Mouse (Mus musculus) lung, embryonic 16.5 days (tissue): ENCODE results near the gene Sdad1. TPM values are rescaled to one million over a fixed set of nuclear protein-coding genes. Genes with fewer than 3 reads are reported as not detected.

Experiments
- ATAC-seq: fragments of 200-750 bp; cut with Nextera tagmentation; 2 replicates; pipeline ENCODE4 v1.8.0; 2017; ENCODE audit warnings: low read depth, mild to moderate bottlenecking, moderate library complexity
- H3K27ac ChIP-seq: fragments of 300-500 bp; sonication (generic); 2 replicates; pipeline ENCODE4 v1.5.1; 2014; ENCODE audit warnings: mild to moderate bottlenecking, control low read depth, low read length
- H3K27me3 ChIP-seq: fragments of 300-500 bp; sonication (generic); 2 replicates; pipeline ENCODE4 v1.6.1; 2014; ENCODE audit warnings: low read depth, low read length, mixed read lengths; ENCODE audit not compliant: control insufficient read depth, insufficient read depth
- H3K36me3 ChIP-seq: fragments of 300-500 bp; sonication (generic); 2 replicates; pipeline ENCODE4 v1.6.1; 2014; ENCODE audit warnings: low read length; ENCODE audit not compliant: control insufficient read depth, insufficient read depth
- H3K4me1 ChIP-seq: fragments of 300-500 bp; sonication (generic); replicated peaks from 2 replicates; pipeline ENCODE4 v1.6.1; 2014; ENCODE audit warnings: low read length, mixed read lengths; ENCODE audit not compliant: control insufficient read depth, insufficient read depth
- H3K4me2 ChIP-seq: fragments of 300-500 bp; sonication (generic); 2 replicates; pipeline ENCODE4 v1.6.1; 2014; ENCODE audit warnings: low read depth, low read length, control low read depth
- H3K4me3 ChIP-seq: fragments of 300-500 bp; sonication (generic); 2 replicates; pipeline ENCODE4 v1.5.1; 2014; ENCODE audit warnings: mild to moderate bottlenecking, low read length, control low read depth
- H3K9ac ChIP-seq: fragments of 300-500 bp; sonication (generic); 2 replicates; pipeline ENCODE4 v1.6.1; 2014; ENCODE audit warnings: low read length, control low read depth
- H3K9me3 ChIP-seq: fragments of 300-500 bp; sonication (generic); 2 replicates; pipeline ENCODE4 v1.6.1; 2016; ENCODE audit warnings: low read length; ENCODE audit not compliant: control insufficient read depth
- WGBS: fragments of 180-500 bp; shearing (Covaris S2); extraction: QIAGEN DNeasy Blood & Tissue Kit; methylation state at CpG from one replicate; pipeline ENCODE4 v1.1.7; 2014; 5-methylcytosine and 5-hydroxymethylcytosine counted together
- polyA plus RNA-seq: library from polyadenylated mRNA; unstranded; fragments of >200 nt; fragmentation: Nextera tagmentation; extraction: Ambion mirVana; gene quantifications from 2 replicates; pipeline ENCODE4 v1.2.1, GENCODE M21; 2015

Gene Sdad1
- polyA plus RNA-seq, 1 experiment from 2014 or later, result 30.8 TPM

DNA sequence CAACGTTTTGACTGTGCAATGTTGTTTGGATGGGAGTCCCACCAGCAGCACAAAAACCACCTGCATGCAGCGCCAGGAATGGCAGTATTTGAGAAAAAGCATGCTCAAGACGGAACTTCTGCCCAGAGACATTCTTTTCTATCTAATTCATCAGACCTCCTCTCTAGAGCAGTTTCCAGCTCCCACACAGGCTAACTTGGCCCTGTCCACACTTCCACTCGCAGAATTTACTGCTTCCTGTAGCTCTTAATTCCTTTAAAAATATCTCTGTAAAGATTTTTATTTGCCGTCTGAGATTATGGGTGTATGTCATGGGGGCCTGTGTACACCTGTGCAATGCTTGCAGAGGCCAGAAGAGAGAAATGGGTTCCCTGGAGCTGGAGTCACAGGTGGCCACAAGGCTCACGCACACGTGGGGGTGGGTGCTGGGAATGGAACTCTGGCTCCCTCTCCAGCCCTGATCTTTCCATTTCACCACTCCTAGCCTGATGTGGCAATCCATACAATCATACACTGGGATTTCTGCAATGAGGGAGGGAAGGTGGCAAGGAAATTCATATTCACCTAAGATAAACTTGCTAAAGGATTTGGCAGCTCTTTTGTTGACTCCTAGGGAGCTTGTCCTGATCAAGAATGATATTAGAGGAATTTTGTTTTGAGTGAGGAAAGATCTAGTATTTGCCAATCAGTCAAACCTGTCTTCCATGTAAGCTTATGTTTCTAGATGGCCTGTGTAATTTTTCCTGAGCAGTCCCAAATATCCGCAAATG lies 11.5 kb upstream of the Sdad1 start:
- H3K36me3 ChIP-seq, result no peaks in the 10 kb centered on the region
- no peak overlapping the region for H3K9ac ChIP-seq
- no peaks in the 10 kb centered on the region for H3K27me3 ChIP-seq
- no peak for ATAC-seq
- no peaks in the 10 kb centered on the region for H3K9me3 ChIP-seq
- no peak overlapping the region for H3K4me3 ChIP-seq
- H3K27ac ChIP-seq, result no peak overlapping the region
- H3K4me2 ChIP-seq, result no peak overlapping the region
- peaks cover 11% of the 10 kb centered on the region for H3K4me1 ChIP-seq
- WGBS, result 52% methylated on average over 8 of the region's 8 CpGs

DNA sequence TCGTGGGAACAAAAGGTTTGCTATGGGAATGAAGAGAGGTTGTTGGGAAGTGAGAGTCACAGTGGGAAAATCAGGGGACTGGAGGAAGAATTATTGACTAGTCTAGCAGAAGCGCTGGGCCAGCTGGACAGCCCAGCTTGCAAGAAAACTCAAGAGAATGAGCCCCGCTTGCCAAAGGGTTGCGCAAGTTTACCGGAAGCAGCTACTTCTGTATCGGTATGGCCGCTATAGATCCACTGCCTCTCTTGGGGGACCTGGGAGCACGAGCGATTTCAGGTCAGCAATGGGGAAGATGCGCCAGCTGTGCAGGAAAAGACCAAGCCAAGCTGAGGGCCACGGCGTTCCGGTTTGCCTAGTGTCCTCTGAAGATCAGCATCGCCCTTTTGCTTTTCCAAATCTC lies 8.3 kb upstream of the Sdad1 start:
- Histone ChIP-seq H3K27me3 (no peaks in the 10 kb centered on the region), H3K4me1 (peaks cover 4% of the 10 kb centered on the region; the same call in 1 of the 2 replicates), H3K36me3 (no peaks in the 10 kb centered on the region), H3K4me2 (no peak overlapping the region), H3K27ac (no peak overlapping the region), H3K9ac (no peak overlapping the region), H3K9me3 (no peaks in the 10 kb centered on the region), H3K4me3 (no peak overlapping the region)
- ATAC-seq, result no peak
- WGBS, result 84% methylated on average over 14 of the region's 14 CpGs

DNA sequence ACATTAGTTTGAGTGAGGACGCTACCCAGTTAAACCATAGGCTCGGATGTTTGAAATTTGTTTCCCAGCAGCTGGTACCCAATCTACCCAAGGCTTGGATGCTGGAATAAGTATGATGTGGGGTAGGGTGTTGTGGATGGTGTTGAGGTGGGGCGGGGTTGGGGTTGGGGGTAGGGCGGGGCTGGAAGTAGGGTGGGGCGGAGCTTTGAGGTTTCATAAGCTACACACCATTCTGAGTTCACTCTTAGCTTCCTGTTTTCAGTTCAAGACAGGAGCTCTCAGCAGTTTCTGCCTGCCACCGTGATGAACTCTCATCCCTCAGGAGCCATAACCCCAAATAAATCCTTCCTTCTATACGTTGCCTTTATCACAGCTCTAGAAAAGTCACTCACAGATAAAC lies 7.8 kb upstream of the Sdad1 start:
- Histone ChIP-seq H3K4me1 (0 out of 2 replicates have a peak, but pooled peaks cover 4% of the 10 kb centered on the region), H3K9me3 (no peaks in the 10 kb centered on the region), H3K4me3 (no peak overlapping the region), H3K9ac (no peak overlapping the region), H3K27ac (no peak overlapping the region), H3K36me3 (no peaks in the 10 kb centered on the region), H3K27me3 (no peaks in the 10 kb centered on the region), H3K4me2 (no peak overlapping the region)
- WGBS, result 68% methylated on average over 7 of the region's 7 CpGs
- no peak for ATAC-seq

DNA sequence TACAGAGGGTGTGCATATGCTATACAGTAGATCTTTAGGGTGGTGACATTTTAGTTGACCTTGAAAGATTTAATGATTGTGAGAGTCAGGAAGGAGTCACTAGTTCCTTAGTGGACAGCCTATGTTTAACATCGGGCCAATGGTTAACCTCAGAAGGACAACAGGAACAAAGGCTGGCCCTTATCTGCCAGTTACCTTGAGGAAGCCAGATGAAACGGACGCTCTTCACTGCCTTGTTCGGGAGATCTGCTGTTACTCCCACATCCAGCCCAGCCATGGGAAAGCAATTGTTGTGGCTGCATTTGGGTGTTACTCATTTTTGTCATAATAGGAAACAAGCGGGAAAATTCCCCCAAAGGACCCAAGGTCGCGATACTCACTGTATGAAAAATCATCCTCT lies 3.5 kb upstream of the Sdad1 start:
- WGBS, result 41% methylated on average over 7 of the region's 7 CpGs
- Histone ChIP-seq H3K27me3 (no peaks in the 10 kb centered on the region), H3K4me3 (no peak overlapping the region), H3K36me3 (no peaks in the 10 kb centered on the region), H3K9me3 (no peaks in the 10 kb centered on the region), H3K9ac (no peak overlapping the region), H3K4me1 (peaks cover 8% of the 10 kb centered on the region; the same call in 1 of the 2 replicates), H3K27ac (no peak overlapping the region), H3K4me2 (no peak overlapping the region)
- ATAC-seq, result no peak

DNA sequence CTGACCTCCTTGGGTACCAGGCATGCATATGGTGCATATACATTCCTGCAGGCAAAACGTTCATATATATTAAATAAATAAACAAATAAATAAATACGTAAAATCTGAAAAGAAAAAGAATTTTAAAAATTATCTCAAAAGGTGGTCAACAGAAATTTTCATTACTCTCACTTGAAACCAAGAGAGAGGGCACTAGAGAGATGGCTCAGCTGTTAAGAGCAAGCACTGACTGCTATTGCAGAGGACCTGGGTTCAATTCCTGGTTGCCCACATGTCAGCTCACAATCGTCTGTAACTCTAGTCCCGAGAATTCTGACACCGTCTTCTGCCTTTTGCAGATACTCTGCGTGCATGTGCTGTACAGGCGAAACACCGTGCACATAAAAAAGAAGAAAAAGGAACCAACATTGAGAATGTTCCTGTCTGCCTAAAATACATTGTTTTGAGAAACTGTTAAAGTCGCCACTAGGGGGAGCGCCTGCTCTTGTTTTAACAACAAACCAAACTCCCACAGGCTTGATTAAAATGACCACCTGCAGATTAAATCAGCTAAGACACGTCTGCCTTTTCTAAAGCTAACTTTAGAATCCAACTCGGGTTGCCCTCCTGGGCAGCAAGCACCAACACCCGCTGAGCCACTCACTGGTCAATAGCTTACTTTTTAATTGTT lies 1.9 kb upstream of the Sdad1 start:
- H3K27ac ChIP-seq, result no peak overlapping the region
- 11% methylated on average over 13 of the region's 13 CpGs for WGBS
- H3K36me3 ChIP-seq, result no peaks in the 10 kb centered on the region
- no peaks in the 10 kb centered on the region for H3K27me3 ChIP-seq
- no peak overlapping the region for H3K4me2 ChIP-seq
- no peak overlapping the region for H3K9ac ChIP-seq
- H3K9me3 ChIP-seq, result no peaks in the 10 kb centered on the region
- no peak overlapping the region for H3K4me3 ChIP-seq
- ATAC-seq, result no peak
- H3K4me1 ChIP-seq, result peaks cover 9% of the 10 kb centered on the region; the same call in 1 of the 2 replicates

DNA sequence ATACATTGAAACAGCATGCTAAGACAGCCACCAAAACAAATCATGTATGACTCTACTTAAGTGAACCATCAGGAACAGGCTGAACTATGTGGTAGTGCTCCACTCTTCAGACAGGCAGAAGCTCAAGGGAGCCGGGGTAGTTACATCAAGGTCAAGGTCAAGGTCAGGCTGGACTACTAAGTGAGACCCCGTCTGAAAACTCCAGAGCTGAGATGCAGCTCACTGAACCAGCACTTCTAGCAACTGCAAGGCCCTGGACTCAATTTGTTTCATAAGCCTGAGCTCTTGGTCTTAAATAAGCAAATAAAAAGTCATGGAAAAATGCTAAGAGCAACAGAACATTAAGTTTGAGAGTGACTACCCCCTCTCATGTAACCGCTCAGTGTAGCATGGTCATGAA lies 6.0 kb downstream of the Sdad1 start:
- WGBS, result 86% methylated on average over 3 of the region's 3 CpGs
- H3K36me3 ChIP-seq, result peaks cover 27% of the 10 kb centered on the region
- no peak for ATAC-seq
- no peak overlapping the region for H3K9ac ChIP-seq
- H3K27me3 ChIP-seq, result no peaks in the 10 kb centered on the region
- no peak overlapping the region for H3K27ac ChIP-seq
- H3K9me3 ChIP-seq, result no peaks in the 10 kb centered on the region
- H3K4me3 ChIP-seq, result no peak overlapping the region
- no peak overlapping the region for H3K4me2 ChIP-seq
- 0 out of 2 replicates have a peak, but pooled peaks cover 5% of the 10 kb centered on the region for H3K4me1 ChIP-seq

DNA sequence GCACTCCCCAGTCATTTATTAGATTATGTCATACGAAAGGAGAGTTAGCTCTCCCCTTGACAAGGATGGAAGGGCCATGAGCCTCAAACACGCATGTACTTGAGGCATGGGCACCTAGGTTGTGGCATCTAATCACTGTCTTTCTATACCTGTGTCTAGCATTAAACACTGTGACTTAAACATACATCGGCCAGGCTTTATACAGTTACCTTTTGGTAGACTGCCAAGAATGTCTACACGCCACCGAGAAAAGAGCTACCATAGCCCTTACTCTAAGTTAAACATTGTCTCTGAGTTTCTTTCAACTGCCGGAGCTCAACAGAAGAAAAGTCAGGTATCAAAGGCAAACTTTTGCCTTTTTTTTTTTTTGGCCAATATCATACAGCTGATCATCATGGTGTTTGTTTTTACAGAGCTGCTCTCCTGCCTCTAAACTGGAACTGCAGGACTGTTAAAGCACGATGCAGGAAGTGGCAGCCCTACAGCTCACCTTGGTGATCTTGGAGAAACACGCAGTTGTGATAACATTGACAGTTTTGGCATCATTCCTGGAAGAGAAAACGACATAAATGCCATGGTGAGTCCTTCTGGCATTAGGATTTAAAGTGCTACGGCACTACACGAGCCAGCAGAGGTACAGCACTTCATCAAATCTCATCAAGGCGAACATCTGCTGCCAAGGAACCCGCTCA lies 8.0 kb downstream of the Sdad1 start:
- WGBS, result 75% methylated on average over 13 of the region's 13 CpGs
- H3K27me3 ChIP-seq, result no peaks in the 10 kb centered on the region
- H3K9ac ChIP-seq, result no peak overlapping the region
- no peak overlapping the region for H3K4me3 ChIP-seq
- H3K4me1 ChIP-seq, result no peaks in the 10 kb centered on the region
- peaks cover 36% of the 10 kb centered on the region for H3K36me3 ChIP-seq
- H3K27ac ChIP-seq, result no peak overlapping the region
- no peak overlapping the region for H3K4me2 ChIP-seq
- H3K9me3 ChIP-seq, result no peaks in the 10 kb centered on the region
- no peak for ATAC-seq

DNA sequence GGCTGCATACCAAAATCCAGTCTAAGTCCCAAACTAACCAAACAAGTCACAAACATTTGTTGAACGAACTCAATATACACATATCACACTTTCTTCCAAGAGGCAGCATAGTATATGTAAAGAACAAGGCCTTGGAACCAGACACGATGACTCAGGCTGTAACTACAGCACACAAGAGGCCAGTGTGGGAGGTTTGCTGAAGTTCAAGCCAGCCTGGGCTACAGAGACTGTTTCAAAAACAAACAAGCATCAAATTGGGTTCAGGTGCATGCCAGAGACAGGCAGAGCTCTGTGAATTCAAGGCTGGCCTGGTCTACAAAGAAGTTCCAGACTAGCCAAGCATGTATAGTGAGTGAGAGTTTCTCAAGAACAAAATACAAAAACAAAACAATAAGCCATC lies 15.8 kb downstream of the Sdad1 start:
- ATAC-seq, result no peak
- no peak overlapping the region for H3K4me3 ChIP-seq
- H3K4me1 ChIP-seq, result no peaks in the 10 kb centered on the region
- H3K9me3 ChIP-seq, result no peaks in the 10 kb centered on the region
- peaks cover 43% of the 10 kb centered on the region for H3K36me3 ChIP-seq
- H3K27me3 ChIP-seq, result no peaks in the 10 kb centered on the region
- H3K27ac ChIP-seq, result no peak overlapping the region
- H3K4me2 ChIP-seq, result no peak overlapping the region
- 88% methylated on average over 2 of the region's 2 CpGs for WGBS
- H3K9ac ChIP-seq, result no peak overlapping the region

DNA sequence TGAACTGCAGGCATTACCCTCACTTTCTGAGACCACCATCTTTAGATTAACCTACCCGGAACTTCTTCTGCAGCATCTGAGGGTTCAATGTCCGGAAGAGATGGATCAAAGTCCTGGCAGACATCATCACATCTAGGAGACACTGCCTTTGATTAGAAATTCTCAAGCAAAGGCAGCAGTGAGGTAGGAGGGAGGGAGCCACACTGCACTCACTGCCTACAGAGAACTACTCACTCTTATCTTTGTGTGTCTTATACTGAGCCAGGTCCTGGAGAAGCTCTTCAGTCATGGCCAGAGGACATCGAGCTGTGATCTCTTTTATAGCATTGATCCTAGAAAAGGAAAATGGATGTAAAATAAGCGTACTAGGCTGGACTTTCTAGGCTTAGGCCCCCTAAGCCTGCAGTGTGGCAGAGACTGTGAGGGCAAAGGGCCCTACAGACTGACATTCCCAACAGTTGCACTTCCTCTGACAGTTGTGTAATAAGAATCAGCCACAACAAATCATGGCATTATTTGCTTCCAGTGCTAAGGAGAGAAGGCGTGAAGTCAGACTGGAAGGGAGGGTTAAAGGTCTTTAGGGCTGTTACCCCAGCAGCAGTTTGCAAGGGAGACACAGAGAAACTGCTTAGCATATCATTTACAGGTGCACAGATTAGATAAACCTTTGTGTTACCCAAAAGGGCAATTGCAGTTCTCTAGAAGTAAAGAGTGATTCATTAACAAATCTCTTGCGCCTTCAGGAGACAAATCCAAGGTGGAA lies 18.4 kb downstream of the Sdad1 start:
- 92% methylated on average over 6 of the region's 6 CpGs for WGBS
- peaks cover 50% of the 10 kb centered on the region for H3K36me3 ChIP-seq
- no peak overlapping the region for H3K27ac ChIP-seq
- H3K4me2 ChIP-seq, result no peak overlapping the region
- H3K4me3 ChIP-seq, result no peak overlapping the region
- no peaks in the 10 kb centered on the region for H3K4me1 ChIP-seq
- no peak overlapping the region for H3K9ac ChIP-seq
- no peak for ATAC-seq
- no peaks in the 10 kb centered on the region for H3K27me3 ChIP-seq
- H3K9me3 ChIP-seq, result no peaks in the 10 kb centered on the region
